Mouse (Mus musculus) CH12.LX (cell line): ENCODE results near the gene Tmem41b. TPM values are rescaled to one million over a fixed set of nuclear protein-coding genes. Genes with fewer than 3 reads are reported as not detected.

Experiments used
- DNase-seq: peaks from one replicate; pipeline ENCODE4 v3.0.0-alpha.2; 2013; ENCODE audit errors: extremely low read depth
- H3K27ac ChIP-seq: 2 replicates; pipeline ENCODE4 v1.5.1; 2012; ENCODE audit warnings: low read depth, mild to moderate bottlenecking, control low read depth, moderate library complexity; ENCODE audit not compliant: insufficient read depth
- H3K27me3 ChIP-seq: replicated peaks from 2 replicates; pipeline ENCODE3; 2012; ENCODE audit warnings: inconsistent platforms
- H3K36me3 ChIP-seq, 2 experiments: replicated peaks in 1 of 2; 2 replicates each; pipeline versions ENCODE3 to v1.6.1; 2012; ENCODE audit warnings: inconsistent platforms in 1 of 2, low read length in 1 of 2, mild to moderate bottlenecking in 1 of 2, mixed read lengths in 1 of 2, moderate library complexity in 1 of 2; ENCODE audit not compliant: control insufficient read depth in 1 of 2, insufficient read depth in 1 of 2
- H3K4me1 ChIP-seq, 2 experiments: 2 replicates each; pipeline ENCODE4 v1.6.1; 2012; ENCODE audit warnings: inconsistent platforms in 1 of 2, moderate library complexity in 1 of 2; ENCODE audit not compliant: insufficient read depth in 2 of 2, control insufficient read depth in 1 of 2
- H3K4me2 ChIP-seq: 2 replicates; pipeline ENCODE4 v1.6.1; 2012; ENCODE audit warnings: low read depth, mild to moderate bottlenecking, control low read depth; ENCODE audit not compliant: poor library complexity, insufficient read depth, severe bottlenecking
- H3K4me3 ChIP-seq, 3 experiments: fragments of 150-350 bp in 1 of 3; sonication (generic) in 1 of 3; replicated peaks in 1 of 3; 2 replicates each; pipeline versions ENCODE3 to v1.5.1; 2011 to 2012; ENCODE audit warnings: low read depth in 2 of 3, low read length in 2 of 3, mild to moderate bottlenecking in 2 of 3, moderate library complexity in 2 of 3, control low read depth in 1 of 3, improper control_type of control experiment in 1 of 3, inconsistent platforms in 1 of 3, mixed read lengths in 1 of 3; ENCODE audit not compliant: poor library complexity in 1 of 3
- H3K79me2 ChIP-seq: replicated peaks from 2 replicates; pipeline ENCODE4 v1.6.1; 2012; ENCODE audit warnings: mild to moderate bottlenecking, moderate library complexity; ENCODE audit not compliant: control insufficient read depth, poor library complexity, insufficient read depth, severe bottlenecking; ENCODE audit errors: extremely low read depth
- H3K9ac ChIP-seq: 2 replicates; pipeline ENCODE4 v1.6.1; 2012; ENCODE audit warnings: low read depth, mild to moderate bottlenecking, control low read depth, moderate library complexity; ENCODE audit not compliant: insufficient read depth
- H3K9me3 ChIP-seq: replicated peaks from 2 replicates; pipeline ENCODE3; 2012; ENCODE audit warnings: low read length, inconsistent platforms, mixed read lengths
- BHLHE40 ChIP-seq: IDR thresholded peaks from 2 replicates; pipeline ENCODE4 v1.6.1; 2011; ENCODE audit warnings: mild to moderate bottlenecking, low read depth, low read length, improper control_type of control experiment
- CHD1 ChIP-seq: IDR thresholded peaks from 2 replicates; pipeline ENCODE4 v1.6.1; 2012; ENCODE audit warnings: low read depth, low read length, improper control_type of control experiment, inconsistent platforms
- CHD2 ChIP-seq: IDR thresholded peaks from 2 replicates; pipeline ENCODE4 v1.6.1; 2011; ENCODE audit warnings: low read length, improper control_type of control experiment
- CTCF ChIP-seq, 2 experiments: IDR thresholded peaks in 1 of 2; conservative IDR thresholded peaks in 1 of 2; 2 replicates each; pipeline ENCODE4 v1.5.1; 2011 to 2012; ENCODE audit warnings: low read depth in 2 of 2, low read length in 2 of 2, improper control_type of control experiment in 1 of 2, inconsistent platforms in 1 of 2, mild to moderate bottlenecking in 1 of 2, moderate library complexity in 1 of 2
- E2F4 ChIP-seq: IDR thresholded peaks from 2 replicates; pipeline ENCODE4 v1.6.1; 2011; ENCODE audit warnings: low read depth, low read length, improper control_type of control experiment; ENCODE audit not compliant: insufficient replicate concordance
- EP300 ChIP-seq: IDR thresholded peaks from 2 replicates; pipeline ENCODE4 v1.6.1; 2011; ENCODE audit warnings: low read length, improper control_type of control experiment
- ETS1 ChIP-seq: conservative IDR thresholded peaks from 2 replicates; pipeline ENCODE4 v1.6.1; 2012; ENCODE audit warnings: low read depth, mild to moderate bottlenecking, inconsistent platforms, low read length, improper control_type of control experiment, moderate library complexity
- HCFC1 ChIP-seq: IDR thresholded peaks from 2 replicates; pipeline ENCODE4 v1.6.1; 2012; ENCODE audit warnings: low read depth, mild to moderate bottlenecking, inconsistent platforms, low read length, improper control_type of control experiment
- JUND ChIP-seq: conservative IDR thresholded peaks from 2 replicates; pipeline ENCODE4 v1.6.1; 2011; ENCODE audit warnings: low read depth, low read length, improper control_type of control experiment
- KAT2A ChIP-seq: IDR thresholded peaks from 2 replicates; pipeline ENCODE4 v1.6.1; 2012; ENCODE audit warnings: low read length, improper control_type of control experiment, inconsistent platforms; ENCODE audit not compliant: insufficient replicate concordance
- MAFK ChIP-seq: IDR thresholded peaks from 2 replicates; pipeline ENCODE4 v1.6.1; 2011; ENCODE audit warnings: low read length, improper control_type of control experiment; ENCODE audit not compliant: insufficient replicate concordance
- MAX ChIP-seq: IDR thresholded peaks from 2 replicates; pipeline ENCODE4 v1.6.1; 2011; ENCODE audit warnings: low read length, improper control_type of control experiment
- MAZ ChIP-seq: IDR thresholded peaks from 2 replicates; pipeline ENCODE4 v1.6.1; 2012; ENCODE audit warnings: low read depth, mild to moderate bottlenecking, inconsistent platforms, low read length, improper control_type of control experiment, moderate library complexity
- MEF2A ChIP-seq: IDR thresholded peaks from 2 replicates; pipeline ENCODE4 v1.6.1; 2014; ENCODE audit warnings: low read depth, mild to moderate bottlenecking, inconsistent platforms, low read length, improper control_type of control experiment, borderline replicate concordance
- MXI1 ChIP-seq: IDR thresholded peaks from 2 replicates; pipeline ENCODE4 v1.6.1; 2011; ENCODE audit warnings: mild to moderate bottlenecking, low read depth, low read length, improper control_type of control experiment
- MYC ChIP-seq: IDR thresholded peaks from 2 replicates; pipeline ENCODE4 v1.6.1; 2011; ENCODE audit warnings: low read depth, mild to moderate bottlenecking, improper control_type of control experiment, low read length
- NELFE ChIP-seq: IDR thresholded peaks from 2 replicates; pipeline ENCODE4 v1.6.1; 2011; ENCODE audit warnings: low read depth, low read length, improper control_type of control experiment
- PAX5 ChIP-seq: IDR thresholded peaks from 2 replicates; pipeline ENCODE4 v1.6.1; 2012; ENCODE audit warnings: low read length, inconsistent platforms, mixed read lengths
- POLR2AphosphoS2 ChIP-seq: IDR thresholded peaks from 2 replicates; pipeline ENCODE4 v1.6.1; 2011; ENCODE audit warnings: low read depth, low read length, improper control_type of control experiment
- RAD21 ChIP-seq: IDR thresholded peaks from 2 replicates; pipeline ENCODE4 v1.6.1; 2011; ENCODE audit warnings: low read depth, mild to moderate bottlenecking, low read length, improper control_type of control experiment, moderate library complexity
- RCOR1 ChIP-seq: conservative IDR thresholded peaks from 2 replicates; pipeline ENCODE4 v1.6.1; 2012; ENCODE audit warnings: low read depth, mild to moderate bottlenecking, inconsistent platforms, low read length, improper control_type of control experiment
- SIN3A ChIP-seq: IDR thresholded peaks from 2 replicates; pipeline ENCODE4 v1.6.1; 2012; ENCODE audit warnings: low read length, improper control_type of control experiment, inconsistent platforms
- TBP ChIP-seq: conservative IDR thresholded peaks from 2 replicates; pipeline ENCODE4 v1.6.1; 2011; ENCODE audit warnings: low read depth, low read length, improper control_type of control experiment
- TCF12 ChIP-seq: IDR thresholded peaks from 2 replicates; pipeline ENCODE4 v1.6.1; 2014; ENCODE audit warnings: low read depth, mild to moderate bottlenecking, inconsistent platforms, low read length, improper control_type of control experiment
- UBTF ChIP-seq: IDR thresholded peaks from 2 replicates; pipeline ENCODE4 v1.6.1; 2012; ENCODE audit warnings: low read depth, mild to moderate bottlenecking, inconsistent platforms, low read length, improper control_type of control experiment, moderate library complexity
- USF1 ChIP-seq: IDR thresholded peaks from 2 replicates; pipeline ENCODE4 v1.6.1; 2014; ENCODE audit warnings: low read depth, mild to moderate bottlenecking, inconsistent platforms, low read length, improper control_type of control experiment
- ZC3H11A ChIP-seq: IDR thresholded peaks from 2 replicates; pipeline ENCODE4 v1.6.1; 2012; ENCODE audit warnings: low read depth, mild to moderate bottlenecking, inconsistent platforms, low read length, improper control_type of control experiment
- ZKSCAN1 ChIP-seq: IDR thresholded peaks from 2 replicates; pipeline ENCODE4 v1.6.1; 2012; ENCODE audit warnings: low read depth, inconsistent platforms, low read length, improper control_type of control experiment, borderline replicate concordance
- ZNF384 ChIP-seq: IDR thresholded peaks from 2 replicates; pipeline ENCODE4 v1.6.1; 2012; ENCODE audit warnings: low read depth, low read length, improper control_type of control experiment, inconsistent platforms
- dilution Hi-C: fragments of 300-500 bp; cut with MboI; formaldehyde crosslinking; loops from 2 replicates; pipeline ENCODE4 v1.14.3; 2020; ENCODE audit warnings: low sequenced_read_pairs; ENCODE audit not compliant: extremely low pct_unique_long_range_greater_than_20kb, extremely low pct_ligation_motif_present
- in situ Hi-C: fragments of 300-500 bp; cut with MboI; formaldehyde crosslinking; loops from 3 replicates; pipeline ENCODE4 v1.14.3; 2019; ENCODE audit warnings: low sequenced_read_pairs, low pct_ligation_motif_present, low pct_unique_long_range_greater_than_20kb, mixed read lengths
- polyA plus RNA-seq: library from polyadenylated mRNA; unstranded; fragments of >175 nt; gene quantifications from 2 replicates; pipeline ENCODE4 v1.2.1, GENCODE M21; 2012; ENCODE audit warnings: low read depth; ENCODE audit not compliant: insufficient read length
- total RNA-seq, 2 experiments: library from RNA; depleted of rRNA; stranded (reverse); fragments of 300-350 nt in 1 of 2; fragments of >200 nt in 1 of 2; gene quantifications; 2 replicates each; pipeline ENCODE4 v1.2.3; 2012 to 2014

Tmem41b gene
- total and polyA plus RNA-seq, 3 experiments, result 51.1 to 106 (median 56.3) TPM

DNA sequence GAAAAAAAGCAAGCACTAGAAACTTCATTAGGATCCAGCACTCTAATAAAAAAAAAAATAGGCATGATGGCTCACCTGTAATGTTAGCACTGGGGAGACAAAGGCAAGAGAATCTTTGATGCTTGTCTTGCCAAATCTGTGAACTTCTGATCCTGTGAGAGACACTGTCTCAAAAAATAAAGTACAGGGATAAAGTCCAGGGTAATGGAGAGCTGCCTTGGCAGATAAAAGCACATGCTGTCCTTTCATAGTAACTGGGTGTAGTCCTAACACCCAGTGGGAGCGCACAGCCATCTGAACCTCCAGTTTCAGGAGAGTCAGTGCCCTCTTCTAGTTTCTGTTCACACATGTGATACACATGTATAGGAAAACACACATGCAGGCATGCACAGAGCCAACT lies 4.6 kb upstream of the Tmem41b start:
- TF ChIP-seq HCFC1 (no peak), MYC (no peak), PAX5 (no peak), CTCF (conservative IDR thresholded peaks at IDR 0.05 in 1 of 2, IDR thresholded peaks at IDR 0.05 in 1 of 2; ENCODE audit: low read depth in 2 of 2, low read length in 2 of 2) (no peak), RAD21 (no peak), MAX (no peak), CHD1 (no peak), CHD2 (no peak), ZKSCAN1 (no peak), ZNF384 (no peak), BHLHE40 (no peak), RCOR1 (no peak), ZC3H11A (no peak), E2F4 (no peak), MXI1 (no peak), TBP (no peak), MEF2A (no peak), ETS1 (no peak), EP300 (no peak)
- Histone ChIP-seq H3K4me3 (no peak overlapping the region), H3K36me3 (no peaks in the 10 kb centered on the region), H3K4me2 (no peak overlapping the region; the same call in 1 of the 2 replicates), H3K9me3 (no peaks in the 10 kb centered on the region), H3K9ac (no peak overlapping the region), H3K27me3 (no peaks in the 10 kb centered on the region), H3K27ac (no peak overlapping the region), H3K4me1 (peaks cover 0 to 5% of the 10 kb centered on the region in 2 experiments; a peak in 1 of 4 replicates), H3K79me2 (no peaks in the 10 kb centered on the region)
- no peak for DNase-seq
- dilution Hi-C loops, result no loop called here
- in situ Hi-C loops, result no loop called here

- dilution Hi-C loops (no loop called here), in situ Hi-C loops (no loop called here)
- peak; percentile 99 for DNase-seq
- Histone ChIP-seq H3K36me3 (peaks cover 11 to 24% of the 10 kb centered on the region in 2 experiments), H3K27me3 (no peaks in the 10 kb centered on the region), H3K27ac (no peak overlapping the region), H3K79me2 (peaks cover 12% of the 10 kb centered on the region), H3K4me3 (peak overlapping the region; percentile 70 to 86 (median 79)), H3K9ac (peak overlapping the region; percentile 81), H3K4me1 (peaks cover 0 to 18% of the 10 kb centered on the region in 2 experiments; a peak in 1 of 4 replicates), H3K4me2 (peak overlapping the region; percentile 79; the same call in 1 of the 2 replicates), H3K9me3 (no peaks in the 10 kb centered on the region)
- TF ChIP-seq NELFE (peak; percentile 71; the same call in 1 of the 2 replicates), PAX5 (no peak), MAFK (0 out of 2 replicates have a peak, but pooled peaks have one; percentile 42), KAT2A (peak; percentile 89; the same call in 1 of the 2 replicates), CTCF (conservative IDR thresholded peaks at IDR 0.05 in 1 of 2, IDR thresholded peaks at IDR 0.05 in 1 of 2; ENCODE audit: low read depth in 2 of 2, low read length in 2 of 2) (no peak), ZKSCAN1 (no peak), EP300 (no peak), RCOR1 (no peak), MAZ (peak; percentile 65; the same call in 1 of the 2 replicates), MYC (no peak; the same call in 1 of the 2 replicates), BHLHE40 (peak; percentile 40), MXI1 (peak; percentile 87), UBTF (peak; percentile 78; the same call in 1 of the 2 replicates), TCF12 (peak; percentile 74; the same call in 1 of the 2 replicates), USF1 (no peak), SIN3A (peak; percentile 94), MEF2A (peak; percentile 49; the same call in 1 of the 2 replicates), CHD2 (peak; percentile 94), RAD21 (no peak), HCFC1 (peak; percentile 93), JUND (peak; percentile 18; the same call in 1 of the 2 replicates), POLR2AphosphoS2 (no peak; the same call in 1 of the 2 replicates), MAX (peak; percentile 76)
Measured at GRCm38 (mm10) chr7:109986133-109986669, 528 bp downstream of the Tmem41b start.
